Mouse (Mus musculus) bone marrow, adult 2 months (tissue): ENCODE results near the gene R3hdm4. TPM values are rescaled to one million over a fixed set of nuclear protein-coding genes. Genes with fewer than 3 reads are reported as not detected.

Experiments
- H3K27ac ChIP-seq: fragments of 200-500 bp; 2 replicates; pipeline ENCODE4 v1.5.1; 2012; ENCODE audit warnings: low read depth, mild to moderate bottlenecking, control low read depth, inconsistent platforms, low read length; ENCODE audit not compliant: control insufficient read depth, poor library complexity, insufficient read depth
- H3K4me1 ChIP-seq: fragments of 200-500 bp; 2 replicates; pipeline ENCODE4 v1.6.1; 2011; ENCODE audit warnings: low read length; ENCODE audit not compliant: control insufficient read depth, insufficient read depth
- H3K4me3 ChIP-seq: fragments of 200-500 bp; replicated peaks from 2 replicates; pipeline ENCODE3; 2011; ENCODE audit warnings: mild to moderate bottlenecking, low read depth, low read length, control low read depth; ENCODE audit not compliant: control insufficient read depth
- CTCF ChIP-seq: fragments of 200-500 bp; IDR thresholded peaks from 2 replicates; pipeline ENCODE4 v1.5.1; 2011; ENCODE audit warnings: low read length, control low read depth; ENCODE audit not compliant: control insufficient read depth, insufficient read depth
- POLR2A ChIP-seq: fragments of 200-500 bp; IDR thresholded peaks from 2 replicates; pipeline ENCODE4 v1.6.1; 2011; ENCODE audit warnings: low read depth, mild to moderate bottlenecking, control low read depth, low read length, borderline replicate concordance; ENCODE audit not compliant: control insufficient read depth
- WGBS: fragments of 180-500 bp; shearing (Covaris S2); methylation state at CpG from one replicate; pipeline ENCODE4 v1.1.7; 2018; 5-methylcytosine and 5-hydroxymethylcytosine counted together
- polyA plus RNA-seq: library from polyadenylated mRNA; stranded (reverse); fragments of >200 nt; gene quantifications from 2 replicates; pipeline ENCODE4 v1.2.4, GENCODE M21; 2011; ENCODE audit warnings: low replicate concordance; ENCODE audit not compliant: missing spikeins, insufficient read depth, insufficient read length

Gene R3hdm4
- polyA plus RNA-seq, 1 experiment = 197 TPM

DNA sequence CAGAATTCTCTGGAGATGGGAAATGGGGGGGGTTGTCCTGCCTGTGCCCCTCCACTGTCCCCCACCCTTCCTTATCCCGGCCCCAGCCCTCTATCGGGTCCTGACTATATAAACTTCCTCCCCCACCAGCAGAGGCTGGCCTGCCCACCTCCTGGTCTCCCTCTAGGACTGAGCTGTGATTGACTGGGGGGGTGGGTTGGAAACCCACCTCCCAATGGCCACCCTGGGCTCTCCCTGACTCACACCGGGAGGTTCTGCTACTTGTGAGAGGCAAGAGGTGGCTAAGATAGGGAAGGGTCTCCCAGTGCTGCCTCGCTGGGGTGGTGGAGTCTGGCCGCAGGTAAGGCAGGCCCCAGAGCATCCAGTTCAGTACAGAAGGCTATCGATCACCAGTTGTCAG, 26.5 kb upstream of the R3hdm4 start:
- WGBS = 79% methylated on average over 6 of the region's 6 CpGs
- Histone ChIP-seq H3K4me3 (no peak overlapping the region), H3K4me1 (peaks cover 5% of the 10 kb centered on the region), H3K27ac (no peak overlapping the region)
- TF ChIP-seq CTCF (no peak), POLR2A (no peak)

DNA sequence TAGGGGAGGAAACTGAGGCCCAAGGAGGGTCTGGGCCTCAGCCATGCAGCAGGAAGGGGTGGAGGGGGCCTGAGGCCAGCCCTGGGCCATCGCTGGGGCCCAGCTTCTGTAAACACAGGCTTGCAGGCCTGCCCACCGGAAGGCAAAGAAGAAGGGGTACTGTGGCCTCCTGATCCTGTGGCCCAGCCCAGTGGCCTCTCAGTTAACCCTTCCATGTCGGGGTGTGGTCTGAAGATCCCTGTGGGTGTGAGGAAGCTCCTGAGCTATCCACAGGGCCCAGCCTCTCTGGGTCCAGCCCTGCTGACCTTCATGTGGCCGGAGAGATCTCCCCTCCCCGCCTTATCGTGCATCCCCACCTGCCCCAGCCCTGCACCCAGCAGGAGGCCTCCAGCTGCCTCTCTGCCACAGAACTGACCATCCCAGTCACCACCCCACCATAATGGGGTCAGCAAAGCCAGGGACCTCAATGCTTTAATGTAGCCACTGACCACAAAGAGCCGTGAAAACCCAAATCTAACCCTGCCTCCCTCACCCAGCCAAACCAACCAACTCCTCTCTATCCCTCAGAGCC, 25.8 kb upstream of the R3hdm4 start:
- Histone ChIP-seq H3K4me3 (no peak overlapping the region), H3K27ac (peak overlapping the region; percentile 21)
- 0 out of 2 replicates have a peak, but pooled peaks have one; percentile 7 for TF ChIP-seq POLR2A
- no peak for TF ChIP-seq CTCF

DNA sequence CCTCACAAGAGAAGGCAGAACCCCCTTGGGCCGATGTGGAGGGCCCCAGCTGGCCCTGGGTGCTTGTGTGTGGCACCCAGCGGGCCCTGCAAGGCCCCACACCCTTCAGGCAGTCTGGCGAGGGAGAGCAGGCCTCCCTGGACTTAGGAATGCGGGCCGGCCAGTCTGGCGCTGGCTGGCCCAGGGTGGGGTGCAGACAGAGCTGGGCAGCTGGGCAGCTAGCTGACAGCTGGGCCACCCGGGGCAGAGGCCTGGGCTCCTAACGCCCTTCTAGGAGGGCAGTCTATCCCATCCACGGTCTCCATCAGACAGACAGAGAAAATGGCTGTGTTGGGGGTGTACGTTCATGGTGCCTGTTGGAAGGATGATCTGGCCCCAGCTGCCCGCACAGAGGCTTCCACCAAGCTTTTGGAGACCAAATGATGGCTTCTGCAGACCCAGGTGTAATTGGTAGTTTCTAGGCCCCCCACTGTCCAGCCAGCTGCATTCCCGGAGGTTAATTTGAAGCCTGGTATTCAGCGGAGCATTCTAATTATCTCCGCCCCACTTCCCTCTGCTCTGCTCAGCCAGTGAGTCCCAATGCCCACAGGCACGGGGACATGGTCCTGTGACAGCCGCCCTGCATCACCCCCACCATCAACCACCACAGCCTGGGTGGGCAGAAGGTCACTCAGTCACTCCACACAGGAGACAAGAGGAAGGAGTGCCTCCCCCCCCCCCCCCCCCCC, 24.7 kb upstream of the R3hdm4 start:
- Histone ChIP-seq H3K4me1 (peaks cover 7% of the 10 kb centered on the region), H3K4me3 (no peak overlapping the region), H3K27ac (no peak overlapping the region)
- 70% methylated on average over 16 of the region's 16 CpGs for WGBS
- TF ChIP-seq POLR2A (no peak), CTCF (no peak)

More for the DNA sequence above, 25.8 kb upstream of the R3hdm4 start:
- WGBS = 46% methylated on average over 7 of the region's 7 CpGs
- peaks cover 5% of the 10 kb centered on the region for H3K4me1 ChIP-seq

DNA sequence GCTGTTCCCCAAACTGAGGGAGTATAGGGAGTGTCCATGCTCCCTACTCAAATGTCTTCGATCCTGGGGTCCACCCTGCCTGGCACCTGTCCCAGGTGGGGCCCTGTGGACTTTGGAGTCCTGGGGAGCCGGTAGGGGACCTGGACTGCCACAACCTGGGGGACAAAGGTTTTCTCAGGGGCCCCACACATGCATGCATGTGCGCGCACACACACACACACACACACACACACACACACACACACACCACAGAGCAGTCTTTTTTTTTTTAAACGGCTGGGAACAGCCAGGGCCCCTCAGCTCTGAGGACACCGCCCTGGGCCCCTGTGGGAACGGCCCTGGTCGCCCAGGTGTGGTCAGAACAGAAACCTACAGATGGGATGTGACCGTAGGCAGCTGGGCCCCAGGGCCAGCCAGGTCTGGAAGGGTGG, 22.5 kb upstream of the R3hdm4 start:
- TF ChIP-seq POLR2A (no peak), CTCF (no peak)
- Histone ChIP-seq H3K4me3 (no peak overlapping the region), H3K27ac (peak overlapping the region; percentile 43), H3K4me1 (peaks cover 16% of the 10 kb centered on the region)
- 72% methylated on average over 9 of the region's 9 CpGs for WGBS

DNA sequence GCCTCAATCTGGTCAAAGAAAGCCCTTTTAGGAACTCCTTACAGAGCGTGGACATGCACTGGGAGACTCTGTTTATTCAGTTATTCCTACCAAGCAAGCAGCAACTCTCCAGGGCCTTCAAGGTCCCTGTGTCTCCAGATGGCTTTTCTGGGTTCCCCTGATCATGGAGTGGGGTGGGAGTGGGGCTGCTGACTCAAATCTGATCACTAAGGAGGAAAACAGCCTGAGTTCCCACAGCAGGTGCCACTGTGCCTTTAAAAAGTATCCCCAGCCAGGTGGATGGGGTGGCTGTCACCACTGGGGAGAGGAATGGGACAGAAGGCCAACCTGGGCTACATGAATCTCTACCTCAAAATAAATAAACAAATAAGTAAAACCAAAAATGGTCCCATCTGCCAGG, 22.0 kb upstream of the R3hdm4 start:
- no peak overlapping the region for H3K4me3 ChIP-seq
- no peak for TF ChIP-seq CTCF
- TF ChIP-seq POLR2A = no peak
- WGBS = 69% methylated on average over 1 of the region's 1 CpGs
- peaks cover 18% of the 10 kb centered on the region for H3K4me1 ChIP-seq
- peak overlapping the region; percentile 43; the same call in 1 of the 2 replicates for H3K27ac ChIP-seq

DNA sequence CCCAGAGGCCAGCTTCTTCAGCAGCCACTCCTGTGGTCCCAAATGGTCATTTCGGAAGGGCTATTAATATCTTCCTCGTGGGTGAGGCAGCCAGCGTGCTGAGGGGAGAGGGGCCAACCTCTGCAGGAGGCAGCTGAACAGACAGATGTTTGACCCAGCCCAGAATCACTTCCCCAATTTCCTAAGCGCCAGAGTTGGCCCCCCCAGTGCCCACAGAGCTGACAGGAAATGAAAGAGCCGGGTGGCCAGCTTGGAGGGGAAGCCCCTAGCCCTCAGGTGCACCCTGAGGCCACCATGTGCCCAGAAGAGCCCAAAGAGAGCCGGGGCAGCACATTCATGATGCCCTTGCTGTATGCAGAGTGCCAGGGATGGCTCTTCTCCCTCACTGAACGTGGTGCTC, 19.7 kb upstream of the R3hdm4 start:
- Histone ChIP-seq H3K27ac (peak overlapping the region; percentile 43; the same call in 1 of the 2 replicates), H3K4me1 (peaks cover 28% of the 10 kb centered on the region)
- WGBS = 8% methylated on average over 7 of the region's 7 CpGs

DNA sequence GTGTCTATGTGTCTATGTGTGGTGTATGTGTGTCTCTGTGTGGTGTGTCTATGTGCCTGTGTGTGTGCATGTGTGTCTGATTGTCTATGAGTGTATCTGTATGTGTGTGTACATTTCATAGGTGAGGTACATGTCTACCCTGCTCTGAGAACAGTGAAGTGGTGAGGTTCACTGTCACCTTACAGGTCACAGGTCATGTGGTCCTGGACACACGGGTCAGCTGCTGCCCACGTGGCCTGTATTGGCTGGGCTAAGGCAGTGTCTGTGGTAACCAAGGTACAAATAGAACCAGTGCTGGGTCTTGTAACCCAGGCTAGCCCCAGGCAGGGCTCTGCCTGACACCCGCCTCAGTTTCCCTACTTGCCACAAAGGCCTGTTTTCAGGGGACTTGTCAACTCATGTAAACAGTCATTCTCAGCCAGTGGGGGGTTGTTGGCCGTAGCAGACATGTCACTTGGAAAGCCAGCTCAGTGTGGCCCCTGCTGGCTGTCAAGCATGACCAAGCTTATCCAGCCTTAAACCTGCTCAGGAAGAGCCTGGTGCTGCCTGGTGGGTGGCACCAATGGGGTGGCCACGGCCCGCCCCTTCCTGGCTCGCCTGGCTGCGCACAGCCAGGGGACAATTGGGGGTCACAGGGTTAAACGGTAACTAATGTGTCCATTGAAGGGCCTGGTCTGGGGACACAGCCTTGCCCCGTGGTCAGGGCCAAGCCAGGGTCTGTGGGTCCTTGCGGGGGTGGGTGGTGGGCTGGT, 16.9 kb upstream of the R3hdm4 start:
- peak; percentile 5; the same call in 1 of the 2 replicates for TF ChIP-seq POLR2A
- TF ChIP-seq CTCF = no peak
- peaks cover 29% of the 10 kb centered on the region for H3K4me1 ChIP-seq
- no peak overlapping the region for H3K4me3 ChIP-seq
- WGBS = 53% methylated on average over 11 of the region's 11 CpGs
- peak overlapping the region; percentile 32 for H3K27ac ChIP-seq

More for the DNA sequence above, 19.7 kb upstream of the R3hdm4 start:
- H3K4me3 ChIP-seq = no peak overlapping the region
- no peak for TF ChIP-seq CTCF
- peak; percentile 30; the same call in 1 of the 2 replicates for TF ChIP-seq POLR2A

DNA sequence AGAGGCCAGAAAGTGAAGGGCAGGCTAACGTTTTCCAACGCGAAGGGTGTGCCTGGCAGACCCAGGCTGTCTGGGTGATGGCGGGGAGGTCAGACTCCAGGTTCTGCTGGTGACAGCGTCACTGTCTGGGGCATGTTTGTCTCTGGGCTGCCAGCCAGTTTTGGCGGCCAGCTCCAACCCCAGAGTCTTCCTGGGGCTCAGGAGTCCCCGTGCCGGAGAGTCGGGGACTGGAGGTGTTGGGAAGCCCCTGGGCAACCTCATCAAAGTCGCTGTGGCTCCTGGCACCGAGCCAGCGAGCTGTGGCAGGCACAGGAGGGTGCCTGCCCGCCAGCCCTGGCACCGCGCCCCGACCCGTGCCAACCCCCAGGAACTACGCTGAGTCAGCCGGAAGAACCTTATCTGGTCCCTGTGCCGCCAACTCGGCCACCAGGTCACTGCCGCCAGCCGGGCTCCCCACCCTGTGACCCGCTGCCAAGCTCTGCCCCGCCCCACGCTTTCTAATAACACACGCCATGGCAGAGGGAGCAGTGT, 16.0 kb upstream of the R3hdm4 start:
- Histone ChIP-seq H3K27ac (peak overlapping the region; percentile 83), H3K4me1 (peaks cover 29% of the 10 kb centered on the region), H3K4me3 (peak overlapping the region; percentile 46)
- TF ChIP-seq POLR2A (peak; percentile 43; the same call in 1 of the 2 replicates), CTCF (no peak)
- 1% methylated on average over 27 of the region's 27 CpGs for WGBS
